In the genomic region with DNA sequence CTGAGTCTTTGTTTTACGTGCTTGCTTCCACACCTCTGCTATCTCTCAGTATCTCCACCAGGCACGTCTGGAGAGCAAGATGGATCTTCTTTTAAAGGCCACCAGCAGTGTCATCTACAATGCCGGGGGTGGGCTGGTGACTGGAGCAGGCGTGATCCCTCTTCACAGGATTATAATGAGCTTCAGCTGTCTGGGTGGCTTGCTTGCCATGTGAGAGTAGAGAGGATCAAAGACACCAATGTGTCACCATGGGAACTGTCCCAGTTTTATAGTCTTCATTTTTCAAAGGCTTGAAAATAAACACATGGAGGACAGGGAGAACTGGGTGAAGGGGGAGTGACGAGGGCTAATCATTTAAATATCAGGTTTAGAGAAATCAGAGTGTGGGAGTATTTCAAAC, we compare ENCODE assay signal across 16 mouse cellular contexts.
DNase-seq lines count a peak whose midpoint lies in the region; ATAC-seq lines count a peak whose summit lies in the region.
"Had no signal": no experiment of that assay in that cellular context is flagged by ENCODE, and none has a peak within 500 bp of the region (broad histone marks: within the 10 kb centered on the region; RNA-seq: fewer than 3 reads in every experiment).

No protein-coding gene starts in this region.

- no peak overlapping the region for H3K4me2 ChIP-seq in forebrain, embryonic 13.5 days
- no peak overlapping the region for H3K4me2 ChIP-seq in forebrain, embryonic 11.5 days (ENCODE audit: low read depth, low read length, severe bottlenecking)
- H3K4me2 ChIP-seq in midbrain, embryonic 16.5 days (ENCODE audit: low read length) = no peak overlapping the region
- H3K4me2 ChIP-seq: embryonic facial prominence, embryonic 12.5 days; limb, embryonic 12.5 days; neural tube, embryonic 13.5 days had no signal

- DNase-seq in forebrain, embryonic 11.5 days (ENCODE audit: low spot score) = no peak
- DNase-seq in left cerebral cortex, adult 18-20 months (ENCODE audit: low spot score in 2 of 2) = peak; percentile 10 to 27
- no peak for DNase-seq in left cerebral cortex, adult 11 months (ENCODE audit: low spot score)
- peak; percentile 30 to 36 for DNase-seq in frontal cortex, postnatal 36 days (ENCODE audit: low spot score in 2 of 2)
- DNase-seq in urinary bladder, postnatal 25 days (ENCODE audit: low spot score) = no peak
- no peak for DNase-seq in spleen, postnatal 4 days (ENCODE audit: low spot score in 2 of 2)
- DNase-seq: cerebellum, adult 18-20 months; heart, adult 11 months; heart, postnatal 14 days; lung, adult 18-20 months had no signal

- H3K4me3 ChIP-seq in forebrain, embryonic 13.5 days = no peak overlapping the region
- H3K4me3 ChIP-seq in forebrain, embryonic 11.5 days (ENCODE audit: low read depth, low read length) = no peak overlapping the region
- H3K4me3 ChIP-seq in midbrain, embryonic 16.5 days (ENCODE audit: low read depth, low read length) = no peak overlapping the region
- H3K4me3 ChIP-seq: embryonic facial prominence, embryonic 12.5 days; limb, embryonic 12.5 days; megakaryocyte, embryonic 14.5 days; neural tube, embryonic 13.5 days had no signal

- ATAC-seq in forebrain, embryonic 13.5 days = peak; percentile 61; the same call in 1 of the 2 replicates
- ATAC-seq in forebrain, embryonic 11.5 days (replicated peaks; ENCODE audit: low FRiP score) = no peak
- peak; percentile 87 for ATAC-seq in midbrain, embryonic 16.5 days

- no peaks in the 10 kb centered on the region for H3K27me3 ChIP-seq in forebrain, embryonic 13.5 days
- no peaks in the 10 kb centered on the region for H3K27me3 ChIP-seq in forebrain, embryonic 11.5 days (ENCODE audit: control insufficient read depth, insufficient read depth, low read length)
- no peaks in the 10 kb centered on the region for H3K27me3 ChIP-seq in midbrain, embryonic 16.5 days (ENCODE audit: control insufficient read depth, insufficient read depth, low read depth, low read length)
- H3K27me3 ChIP-seq: embryonic facial prominence, embryonic 12.5 days; neural tube, embryonic 13.5 days had no signal

- H3K4me1 ChIP-seq in forebrain, embryonic 13.5 days = no peaks in the 10 kb centered on the region; the same call in 1 of the 2 replicates
- H3K4me1 ChIP-seq in forebrain, embryonic 11.5 days (replicated peaks; ENCODE audit: control insufficient read depth, insufficient read depth, low read length) = no peaks in the 10 kb centered on the region
- H3K4me1 ChIP-seq in midbrain, embryonic 16.5 days (ENCODE audit: control insufficient read depth, insufficient read depth, low read length) = no peaks in the 10 kb centered on the region
- H3K4me1 ChIP-seq: megakaryocyte, embryonic 14.5 days; neural tube, embryonic 13.5 days had no signal

- no peaks in the 10 kb centered on the region for H3K36me3 ChIP-seq in forebrain, embryonic 13.5 days (ENCODE audit: poor library complexity, severe bottlenecking)
- H3K36me3 ChIP-seq in forebrain, embryonic 11.5 days (ENCODE audit: control insufficient read depth, insufficient read depth, low read length) = no peaks in the 10 kb centered on the region
- no peaks in the 10 kb centered on the region for H3K36me3 ChIP-seq in midbrain, embryonic 16.5 days (ENCODE audit: control insufficient read depth, insufficient read depth, low read length)
- H3K36me3 ChIP-seq: embryonic facial prominence, embryonic 12.5 days; limb, embryonic 12.5 days; neural tube, embryonic 13.5 days had no signal

- no peaks in the 10 kb centered on the region for H3K9me3 ChIP-seq in forebrain, embryonic 13.5 days (replicated peaks)
- H3K9me3 ChIP-seq in forebrain, embryonic 11.5 days (ENCODE audit: control insufficient read depth, low read length) = no peaks in the 10 kb centered on the region
- H3K9me3 ChIP-seq in midbrain, embryonic 16.5 days (replicated peaks; ENCODE audit: control insufficient read depth, low read length, poor library complexity, severe bottlenecking) = no peaks in the 10 kb centered on the region
- H3K9me3 ChIP-seq: embryonic facial prominence, embryonic 12.5 days; limb, embryonic 12.5 days; neural tube, embryonic 13.5 days had no signal

- H3K9ac ChIP-seq in forebrain, embryonic 13.5 days = no peak overlapping the region
- no peak overlapping the region for H3K9ac ChIP-seq in forebrain, embryonic 11.5 days (ENCODE audit: low read length)
- H3K9ac ChIP-seq in midbrain, embryonic 16.5 days (ENCODE audit: low read depth, low read length) = no peak overlapping the region
- H3K9ac ChIP-seq: embryonic facial prominence, embryonic 12.5 days; limb, embryonic 12.5 days; neural tube, embryonic 13.5 days had no signal

- 35% methylated on average over 5 of the region's 5 CpGs for WGBS in forebrain, embryonic 13.5 days
- WGBS in forebrain, embryonic 11.5 days = 49% methylated on average over 5 of the region's 5 CpGs
- WGBS in midbrain, embryonic 16.5 days = 25% methylated on average over 5 of the region's 5 CpGs

- H3K27ac ChIP-seq in forebrain, embryonic 13.5 days = no peak overlapping the region
- no peak overlapping the region for H3K27ac ChIP-seq in forebrain, embryonic 11.5 days (ENCODE audit: low read depth, low read length)
- no peak overlapping the region for H3K27ac ChIP-seq in midbrain, embryonic 16.5 days (ENCODE audit: low read length)
- H3K27ac ChIP-seq: embryonic facial prominence, embryonic 12.5 days; limb, embryonic 12.5 days; neural tube, embryonic 13.5 days had no signal

Comparison
In these comparisons a context has a peak if more than half of its experiments do, and no peak if none do; other contexts are left out.
1. DNase-seq: peak in left cerebral cortex, adult 18-20 months (2 of 2) and frontal cortex, postnatal 36 days (2 of 2); none in forebrain, embryonic 11.5 days (single experiment), left cerebral cortex, adult 11 months (single experiment), urinary bladder, postnatal 25 days (single experiment) and spleen, postnatal 4 days (0 of 2).